Mouse (Mus musculus): ENCODE measurements around the gene Col13a1. TPM values are rescaled to one million over a fixed set of nuclear protein-coding genes. Genes with fewer than 3 reads are reported as not detected.

Gene Col13a1
- 0.31 and 0.33 TPM in 2 replicates for polyA plus RNA-seq (2021; fragmentation: Nextera tagmentation)
- long read RNA-seq, experiment 1, result 0 reads
- long read RNA-seq, experiment 2, partial matches to known transcripts, result 1 of 3 reads
- long read RNA-seq, experiment 2, other reads (novel, unspliced or antisense), result 2 of 3 reads

DNA sequence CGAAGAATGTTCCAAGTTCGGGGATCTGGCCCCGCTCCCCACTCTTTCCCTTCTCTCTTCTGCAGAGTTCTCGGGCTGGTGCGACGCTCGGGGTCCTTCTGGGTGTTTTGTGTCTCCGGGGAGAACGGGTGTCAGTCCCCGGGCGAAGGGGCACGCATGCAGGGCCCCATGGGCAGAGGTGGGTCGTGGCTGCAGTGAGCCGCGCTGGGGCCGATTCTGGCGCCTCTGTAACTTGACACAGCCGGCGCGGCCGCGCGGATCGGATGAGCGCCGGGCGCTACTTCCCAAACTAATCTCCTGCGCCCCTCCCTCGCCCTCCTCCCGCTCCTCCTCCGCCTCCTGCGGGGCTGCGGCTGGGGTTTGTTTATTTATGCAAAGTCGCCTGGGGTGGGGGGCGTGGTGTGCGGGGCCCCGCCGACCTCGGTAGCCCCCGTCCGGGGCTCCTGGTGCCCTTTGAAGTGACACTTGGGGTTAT is at the start of gene Col13a1:
TSS of gene Col13a1 (minus strand) at position 243 of the 475 bp plus-strand sequence.

Other genes with a start within 250 kb of the Col13a1 start
- gene H2afy2, start 195.0 kb downstream of the Col13a1 start, polyA plus RNA-seq (2021; fragmentation: Nextera tagmentation), result 15.2 and 19.9 TPM in 2 replicates
- not detected in 2 replicates for gene Neurog3, start 154.0 kb upstream of the Col13a1 start, polyA plus RNA-seq (2021; fragmentation: Nextera tagmentation)
- gene Fam241b, start 164.8 kb upstream of the Col13a1 start, polyA plus RNA-seq (2021; fragmentation: Nextera tagmentation), result 18.4 and 24.9 TPM in 2 replicates